Mouse (Mus musculus) heart, embryonic 14.5 days (tissue): ENCODE results near the gene Errfi1. TPM values are rescaled to one million over a fixed set of nuclear protein-coding genes. Genes with fewer than 3 reads are reported as not detected.

Experiments used
- ATAC-seq: fragments of 200-750 bp; cut with Nextera tagmentation; 2 replicates; pipeline ENCODE4 v1.8.0; 2017; ENCODE audit warnings: low read depth, moderate TSS enrichment; ENCODE audit not compliant: insufficient number of reproducible peaks, insufficient read depth, low FRiP score
- H3K27ac ChIP-seq, 2 experiments: fragments of 200-500 bp in 1 of 2; fragments of 300-500 bp in 1 of 2; sonication (generic) in 1 of 2; replicated peaks in 1 of 2; 2 replicates each; pipeline ENCODE4 v1.5.1; 2012 to 2014; ENCODE audit warnings: low read depth in 2 of 2, low read length in 2 of 2, control low read depth in 1 of 2, mild to moderate bottlenecking in 1 of 2, mixed read lengths in 1 of 2; ENCODE audit not compliant: control insufficient read depth in 1 of 2, insufficient read depth in 1 of 2
- H3K27me3 ChIP-seq: fragments of 300-500 bp; sonication (generic); 2 replicates; pipeline ENCODE4 v1.6.1; 2014; ENCODE audit warnings: mild to moderate bottlenecking, low read length, control low read depth; ENCODE audit not compliant: control insufficient read depth, insufficient read depth
- H3K36me3 ChIP-seq: fragments of 300-500 bp; sonication (generic); 2 replicates; pipeline ENCODE4 v1.6.1; 2014; ENCODE audit warnings: mild to moderate bottlenecking, control low read depth, low read length, mixed read lengths; ENCODE audit not compliant: control insufficient read depth, insufficient read depth
- H3K4me1 ChIP-seq, 2 experiments: fragments of 200-500 bp in 1 of 2; fragments of 300-500 bp in 1 of 2; sonication (generic) in 1 of 2; 2 replicates each; pipeline ENCODE4 v1.6.1; 2012 to 2014; ENCODE audit warnings: low read length in 2 of 2, control low read depth in 1 of 2, mixed read lengths in 1 of 2; ENCODE audit not compliant: control insufficient read depth in 2 of 2, insufficient read depth in 2 of 2
- H3K4me2 ChIP-seq: fragments of 300-500 bp; sonication (generic); 2 replicates; pipeline ENCODE4 v1.6.1; 2014; ENCODE audit warnings: mild to moderate bottlenecking, low read length
- H3K4me3 ChIP-seq, 2 experiments: fragments of 200-500 bp in 1 of 2; fragments of 300-500 bp in 1 of 2; sonication (generic) in 1 of 2; 2 replicates each; pipeline ENCODE4 v1.5.1; 2012 to 2014; ENCODE audit warnings: low read length in 2 of 2, mild to moderate bottlenecking in 2 of 2, control low read depth in 1 of 2, low read depth in 1 of 2, moderate library complexity in 1 of 2; ENCODE audit not compliant: control insufficient read depth in 1 of 2, insufficient read depth in 1 of 2
- H3K9ac ChIP-seq: fragments of 300-500 bp; sonication (generic); 2 replicates; pipeline ENCODE4 v1.6.1; 2014; ENCODE audit warnings: mild to moderate bottlenecking, low read length
- H3K9me3 ChIP-seq: fragments of 300-500 bp; sonication (generic); 2 replicates; pipeline ENCODE4 v1.6.1; 2016; ENCODE audit warnings: low read length, control low read depth; ENCODE audit not compliant: control insufficient read depth
- WGBS: fragments of 180-500 bp; shearing (Covaris S2); extraction: QIAGEN DNeasy Blood & Tissue Kit; methylation state at CpG from one replicate; pipeline ENCODE4 v1.1.7; 2014; 5-methylcytosine and 5-hydroxymethylcytosine counted together
- polyA plus RNA-seq: library from polyadenylated mRNA; unstranded; fragments of >200 nt; fragmentation: Nextera tagmentation; extraction: Ambion mirVana; gene quantifications from 2 replicates; pipeline ENCODE4 v1.2.1, GENCODE M21; 2014

Errfi1 gene
- polyA plus RNA-seq, 1 experiment from 2014 or later, result 9.4 TPM

- no peak overlapping the region for H3K27ac ChIP-seq
- H3K4me2 ChIP-seq, result no peak overlapping the region
- no peak for ATAC-seq
- H3K36me3 ChIP-seq, result no peaks in the 10 kb centered on the region
- no peaks in the 10 kb centered on the region for H3K9me3 ChIP-seq
- H3K4me1 ChIP-seq, result peaks cover 3 to 11% of the 10 kb centered on the region in 2 experiments; a peak in 3 of 4 replicates
- H3K27me3 ChIP-seq, result no peaks in the 10 kb centered on the region
- H3K9ac ChIP-seq, result no peak overlapping the region
- 74% methylated on average over 12 of the region's 12 CpGs for WGBS
- no peak overlapping the region for H3K4me3 ChIP-seq
Observed at GRCm38 (mm10) chr4:150819126-150819910, 34.4 kb upstream of the Errfi1 start.

- H3K4me3 ChIP-seq, result no peak overlapping the region
- H3K36me3 ChIP-seq, result no peaks in the 10 kb centered on the region
- no peaks in the 10 kb centered on the region for H3K9me3 ChIP-seq
- no peak overlapping the region for H3K4me2 ChIP-seq
- no peak for ATAC-seq
- H3K4me1 ChIP-seq, result peaks cover 11 to 16% of the 10 kb centered on the region in 2 experiments
- H3K27ac ChIP-seq, result no peak overlapping the region
- no peaks in the 10 kb centered on the region for H3K27me3 ChIP-seq
- no peak overlapping the region for H3K9ac ChIP-seq
- WGBS, result 70% methylated on average over 8 of the region's 8 CpGs
Observed at GRCm38 (mm10) chr4:150821381-150821780, 32.3 kb upstream of the Errfi1 start.

GRCm38 (mm10) chr4:150822624-150823023 is 31.1 kb upstream of the Errfi1 start:
- H3K9me3 ChIP-seq, result no peaks in the 10 kb centered on the region
- 71% methylated on average over 9 of the region's 9 CpGs for WGBS
- no peak overlapping the region for H3K9ac ChIP-seq
- H3K4me3 ChIP-seq, result no peak overlapping the region
- H3K27ac ChIP-seq, result no peak overlapping the region
- H3K4me2 ChIP-seq, result no peak overlapping the region
- peaks cover 11 to 16% of the 10 kb centered on the region in 2 experiments for H3K4me1 ChIP-seq
- no peaks in the 10 kb centered on the region for H3K27me3 ChIP-seq
- no peak for ATAC-seq
- H3K36me3 ChIP-seq, result no peaks in the 10 kb centered on the region

GRCm38 (mm10) chr4:150823614-150824480 is 29.9 kb upstream of the Errfi1 start:
- Histone ChIP-seq H3K27ac (no peak overlapping the region), H3K9ac (no peak overlapping the region), H3K4me1 (peaks cover 11 to 16% of the 10 kb centered on the region in 2 experiments), H3K9me3 (no peaks in the 10 kb centered on the region), H3K4me3 (no peak overlapping the region), H3K36me3 (no peaks in the 10 kb centered on the region), H3K4me2 (no peak overlapping the region), H3K27me3 (no peaks in the 10 kb centered on the region)
- no peak for ATAC-seq
- 63% methylated on average over 24 of the region's 24 CpGs for WGBS

GRCm38 (mm10) chr4:150824877-150825276 is 28.8 kb upstream of the Errfi1 start:
- H3K4me2 ChIP-seq, result no peak overlapping the region
- H3K9me3 ChIP-seq, result no peaks in the 10 kb centered on the region
- ATAC-seq, result no peak
- WGBS, result 54% methylated on average over 6 of the region's 6 CpGs
- H3K4me3 ChIP-seq, result no peak overlapping the region
- H3K27me3 ChIP-seq, result no peaks in the 10 kb centered on the region
- H3K27ac ChIP-seq, result no peak overlapping the region
- no peak overlapping the region for H3K9ac ChIP-seq
- peaks cover 11 to 16% of the 10 kb centered on the region in 2 experiments for H3K4me1 ChIP-seq
- H3K36me3 ChIP-seq, result no peaks in the 10 kb centered on the region

GRCm38 (mm10) chr4:150825531-150825930 is 28.2 kb upstream of the Errfi1 start:
- H3K9ac ChIP-seq, result no peak overlapping the region
- WGBS, result 46% methylated on average over 7 of the region's 7 CpGs

GRCm38 (mm10) chr4:150831321-150831720 is 22.4 kb upstream of the Errfi1 start:
- no peak overlapping the region for H3K27ac ChIP-seq
- no peak overlapping the region for H3K4me2 ChIP-seq
- H3K9me3 ChIP-seq, result no peaks in the 10 kb centered on the region
- 60% methylated on average over 3 of the region's 3 CpGs for WGBS
- H3K4me3 ChIP-seq, result no peak overlapping the region
- H3K9ac ChIP-seq, result no peak overlapping the region
- peaks cover 6 to 9% of the 10 kb centered on the region in 2 experiments; a peak in 2 of 4 replicates for H3K4me1 ChIP-seq
- no peak for ATAC-seq
- H3K27me3 ChIP-seq, result no peaks in the 10 kb centered on the region
- H3K36me3 ChIP-seq, result no peaks in the 10 kb centered on the region

More at GRCm38 (mm10) chr4:150825531-150825930, 28.2 kb upstream of the Errfi1 start:
- no peaks in the 10 kb centered on the region for H3K27me3 ChIP-seq
- ATAC-seq, result no peak
- H3K27ac ChIP-seq, result 0 out of 4 replicates have a peak overlapping the region, but pooled peaks of 1 of the 2 experiments have one; percentile 13
- H3K4me3 ChIP-seq, result no peak overlapping the region
- H3K36me3 ChIP-seq, result no peaks in the 10 kb centered on the region
- no peaks in the 10 kb centered on the region for H3K9me3 ChIP-seq
- H3K4me1 ChIP-seq, result peaks cover 11 to 16% of the 10 kb centered on the region in 2 experiments
- no peak overlapping the region for H3K4me2 ChIP-seq
